Mouse (Mus musculus) G1E (cell line): ENCODE data around the gene Gabra4. TPM values are rescaled to one million over a fixed set of nuclear protein-coding genes. Genes with fewer than 3 reads are reported as not detected.

ENCODE experiments used
- ATAC-seq: 2 replicates; pipeline ENCODE4 v1.8.0; 2016; ENCODE audit warnings: mild to moderate bottlenecking; ENCODE audit not compliant: insufficient number of reproducible peaks, poor library complexity, low FRiP score, severe bottlenecking; ENCODE audit errors: extremely low read depth
- DNase-seq: peaks from one replicate; pipeline ENCODE4 v3.0.0; 2012; ENCODE audit warnings: low spot score
- H3K27me3 ChIP-seq: 2 replicates; pipeline ENCODE4 v1.6.1; 2012; ENCODE audit warnings: mild to moderate bottlenecking, low read length, inconsistent platforms; ENCODE audit not compliant: insufficient read depth
- H3K36me3 ChIP-seq: replicated peaks from 2 replicates; pipeline ENCODE3; 2012; ENCODE audit warnings: mild to moderate bottlenecking, inconsistent platforms
- H3K4me1 ChIP-seq: 2 replicates; pipeline ENCODE4 v1.6.1; 2012; ENCODE audit warnings: low read depth, low read length, inconsistent platforms, mixed read lengths; ENCODE audit not compliant: insufficient read depth
- H3K4me3 ChIP-seq: 2 replicates; pipeline ENCODE4 v1.5.1; 2012; ENCODE audit warnings: low read depth, mild to moderate bottlenecking, inconsistent platforms, low read length, moderate library complexity, mixed read lengths
- H3K9me3 ChIP-seq: replicated peaks from 2 replicates; pipeline ENCODE4 v1.6.1; 2012; ENCODE audit warnings: inconsistent platforms
- CTCF ChIP-seq: IDR thresholded peaks from 2 replicates; pipeline ENCODE4 v1.5.1; 2012; ENCODE audit warnings: low read depth, low read length, inconsistent platforms, mixed read lengths
- GATA1 ChIP-seq: IDR thresholded peaks from 2 replicates; pipeline ENCODE4 v1.6.1; 2012; ENCODE audit warnings: borderline replicate concordance, low read length, inconsistent platforms, mixed read lengths
- GATA2 ChIP-seq: IDR thresholded peaks from 2 replicates; pipeline ENCODE4 v1.6.1; 2012; ENCODE audit warnings: low read depth, low read length, inconsistent platforms, borderline replicate concordance
- POLR2AphosphoS5 ChIP-seq: IDR thresholded peaks from 2 replicates; pipeline ENCODE4 v1.6.1; 2012; ENCODE audit warnings: low read depth, low read length, inconsistent platforms; ENCODE audit not compliant: insufficient replicate concordance
- TAL1 ChIP-seq: conservative IDR thresholded peaks from 2 replicates; pipeline ENCODE4 v1.6.1; 2012; ENCODE audit warnings: low read depth, low read length, inconsistent platforms, mixed read lengths
- polyA plus RNA-seq: library from polyadenylated mRNA; stranded (reverse); fragments of >175 nt; gene quantifications from 2 replicates; pipeline ENCODE4 v1.2.3, GENCODE M21; 2012
- total RNA-seq, 2 experiments: library from RNA; stranded (forward) in 1 of 2; stranded (reverse) in 1 of 2; fragments of 200-1000 nt in 1 of 2; fragments of >200 nt in 1 of 2; fragmentation: Nextera tagmentation in 1 of 2; gene quantifications; 2 replicates each; pipeline ENCODE4 v1.2.3; 2014 to 2017

Gene Gabra4
- total and polyA plus RNA-seq, 3 experiments = 0.16 TPM; not detected in 2

DNA sequence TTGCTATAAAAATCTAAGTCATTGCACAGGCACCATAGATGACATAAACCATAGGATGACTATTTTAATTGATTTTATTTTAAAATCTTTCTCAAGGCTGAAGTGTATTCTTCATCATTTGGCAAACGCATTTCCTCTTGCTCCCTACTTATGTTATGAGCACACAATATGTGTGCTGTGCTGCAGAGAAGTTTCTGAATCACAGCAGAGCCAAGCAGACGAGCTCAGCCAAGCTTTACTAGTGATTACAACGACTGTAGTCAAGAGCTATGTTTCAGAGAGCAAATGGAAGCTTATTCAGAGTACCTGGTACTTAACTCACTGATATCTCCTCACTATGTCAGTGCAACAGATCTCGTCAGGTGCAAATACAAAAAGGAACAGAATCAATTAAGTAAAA is 41.4 kb downstream of the Gabra4 start:
- Histone ChIP-seq H3K27me3 (no peaks in the 10 kb centered on the region), H3K4me3 (no peak overlapping the region), H3K9me3 (no peaks in the 10 kb centered on the region), H3K36me3 (no peaks in the 10 kb centered on the region), H3K4me1 (no peaks in the 10 kb centered on the region)
- no peak for ATAC-seq
- DNase-seq = no peak
- TF ChIP-seq GATA2 = no peak
- TF ChIP-seq CTCF = no peak
- TF ChIP-seq TAL1 = no peak
- TF ChIP-seq POLR2AphosphoS5 = no peak
- TF ChIP-seq GATA1 = no peak

DNA sequence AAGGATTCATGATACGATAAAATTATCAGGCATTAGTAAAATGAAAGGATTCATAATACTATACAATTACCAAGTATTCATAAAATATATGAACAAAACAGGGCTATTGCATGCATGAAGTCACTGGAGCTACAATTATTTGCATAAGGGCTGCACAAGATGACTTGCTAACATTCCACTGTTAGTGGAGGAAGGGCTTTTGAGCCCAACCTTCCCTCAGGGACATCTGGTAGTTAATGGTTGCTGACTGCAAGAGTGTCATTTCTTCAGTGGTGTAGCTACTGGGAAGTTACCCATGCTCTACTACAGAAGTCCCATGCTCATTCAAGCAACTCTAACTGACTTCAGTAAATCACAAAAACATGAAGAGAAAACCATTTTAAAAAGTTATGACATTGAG is 43.8 kb downstream of the Gabra4 start:
- no peaks in the 10 kb centered on the region for H3K9me3 ChIP-seq
- H3K4me3 ChIP-seq = no peak overlapping the region
- no peak for TF ChIP-seq GATA2
- no peak for TF ChIP-seq CTCF
- no peak for TF ChIP-seq GATA1
- no peak for TF ChIP-seq TAL1
- no peak for TF ChIP-seq POLR2AphosphoS5
- H3K27me3 ChIP-seq = no peaks in the 10 kb centered on the region
- DNase-seq (no peak), ATAC-seq (no peak)
- no peaks in the 10 kb centered on the region for H3K36me3 ChIP-seq
- no peaks in the 10 kb centered on the region for H3K4me1 ChIP-seq

DNA sequence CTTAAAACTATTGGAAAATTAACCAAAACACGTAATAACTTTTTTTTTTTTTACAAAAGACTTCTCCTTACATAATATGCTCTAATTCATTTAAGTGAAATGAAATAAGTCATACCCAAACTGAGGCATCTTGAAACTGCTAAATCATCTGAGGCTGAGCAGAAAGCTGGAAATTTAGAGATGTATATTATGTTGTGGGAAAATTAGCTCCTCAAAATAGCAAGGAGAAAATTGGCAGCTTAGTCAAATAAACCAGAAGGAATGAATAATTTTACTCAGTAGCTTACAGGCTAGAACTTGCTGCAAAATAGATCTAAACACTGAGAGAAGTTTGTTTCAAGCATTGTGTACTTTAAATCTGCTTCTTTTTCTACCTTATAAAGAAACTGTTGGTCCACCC is 49.4 kb downstream of the Gabra4 start:
- ATAC-seq = no peak
- DNase-seq = no peak
- Histone ChIP-seq H3K9me3 (no peaks in the 10 kb centered on the region), H3K36me3 (no peaks in the 10 kb centered on the region), H3K27me3 (no peaks in the 10 kb centered on the region), H3K4me1 (no peaks in the 10 kb centered on the region), H3K4me3 (no peak overlapping the region)
- TF ChIP-seq POLR2AphosphoS5 = no peak
- no peak for TF ChIP-seq TAL1
- no peak for TF ChIP-seq CTCF
- no peak for TF ChIP-seq GATA1
- TF ChIP-seq GATA2 = no peak

DNA sequence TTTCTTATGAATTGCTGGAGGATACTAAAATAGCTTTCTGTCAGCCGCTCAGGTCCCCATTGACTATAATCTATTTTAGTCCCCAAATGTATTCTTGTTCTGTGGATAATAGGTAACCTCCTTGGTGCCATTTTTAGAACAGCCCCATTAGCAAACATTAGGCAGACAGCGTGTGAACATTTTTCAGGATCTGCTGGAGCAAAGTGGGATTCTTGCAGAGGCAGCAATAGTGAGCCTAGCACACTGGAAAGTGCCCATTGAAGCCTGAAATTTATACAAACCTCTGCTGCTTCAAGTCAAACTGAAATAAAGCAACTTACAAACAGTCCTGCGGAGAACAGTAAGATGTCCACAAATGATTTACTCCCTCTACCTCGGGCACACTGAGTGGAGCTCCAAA is 51.2 kb downstream of the Gabra4 start:
- no peak for DNase-seq
- H3K36me3 ChIP-seq = no peaks in the 10 kb centered on the region
- no peak for TF ChIP-seq GATA2
- TF ChIP-seq TAL1 = no peak
- no peak for TF ChIP-seq CTCF
- TF ChIP-seq GATA1 = no peak
- TF ChIP-seq POLR2AphosphoS5 = no peak
- no peaks in the 10 kb centered on the region for H3K9me3 ChIP-seq
- H3K4me1 ChIP-seq = no peaks in the 10 kb centered on the region
- no peak overlapping the region for H3K4me3 ChIP-seq
- no peaks in the 10 kb centered on the region for H3K27me3 ChIP-seq
- ATAC-seq = no peak

DNA sequence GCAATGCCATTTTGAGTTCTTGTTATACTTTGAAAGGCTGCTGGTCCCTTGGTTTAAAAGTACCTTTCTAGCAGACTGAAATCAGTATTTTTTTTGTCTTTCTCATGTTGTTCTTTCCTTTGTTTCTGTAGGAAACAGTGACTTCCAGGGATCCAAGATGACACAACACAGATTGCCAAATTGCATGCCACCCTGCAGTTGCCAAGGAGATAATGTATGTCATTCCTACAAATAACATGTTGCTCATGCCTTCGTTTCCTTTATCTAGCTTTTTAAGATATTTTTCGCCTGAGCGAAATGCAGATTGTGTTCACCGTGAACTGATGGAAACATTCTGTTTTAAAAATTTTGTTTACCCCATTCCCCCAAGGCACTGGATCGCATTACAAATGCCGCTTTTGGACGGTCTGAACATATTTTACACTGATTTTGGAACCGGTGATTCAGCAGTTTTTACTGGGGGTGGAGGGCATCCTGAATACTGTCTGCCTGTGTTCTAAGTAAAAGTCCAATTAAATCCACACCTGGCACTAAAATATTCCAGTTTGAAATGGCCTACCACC is 53.9 kb downstream of the Gabra4 start:
- DNase-seq (no peak), ATAC-seq (no peak)
- Histone ChIP-seq H3K4me3 (no peak overlapping the region), H3K36me3 (no peaks in the 10 kb centered on the region), H3K4me1 (no peaks in the 10 kb centered on the region), H3K27me3 (no peaks in the 10 kb centered on the region), H3K9me3 (no peaks in the 10 kb centered on the region)
- TF ChIP-seq TAL1 (no peak), POLR2AphosphoS5 (no peak), GATA1 (no peak), CTCF (no peak), GATA2 (no peak)

DNA sequence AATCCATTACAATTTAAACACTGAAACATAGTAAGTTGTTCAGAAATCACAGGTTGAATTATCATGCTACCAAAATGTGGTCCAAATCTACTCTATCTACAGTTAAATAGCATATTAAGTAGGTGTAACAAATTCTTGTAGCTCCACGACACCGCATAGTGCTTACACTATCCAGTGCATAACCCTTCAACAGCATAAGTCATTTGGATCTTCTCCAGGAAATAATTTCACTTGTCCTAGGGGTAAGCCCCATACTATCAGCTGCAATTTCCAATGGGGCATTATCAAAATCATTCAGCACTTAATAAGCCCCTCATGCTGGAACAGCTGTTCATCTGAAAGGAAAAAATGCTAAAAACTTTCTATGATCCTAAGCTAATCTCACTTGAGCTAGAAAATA is 62.8 kb downstream of the Gabra4 start:
- Histone ChIP-seq H3K4me1 (no peaks in the 10 kb centered on the region), H3K27me3 (no peaks in the 10 kb centered on the region), H3K4me3 (no peak overlapping the region), H3K9me3 (no peaks in the 10 kb centered on the region), H3K36me3 (no peaks in the 10 kb centered on the region)
- no peak for DNase-seq
- no peak for TF ChIP-seq TAL1
- TF ChIP-seq GATA1 = no peak
- no peak for TF ChIP-seq POLR2AphosphoS5
- no peak for TF ChIP-seq CTCF
- no peak for TF ChIP-seq GATA2
- no peak for ATAC-seq
